Mouse (Mus musculus) heart, postnatal 0 days (tissue): ENCODE results near the gene Phf24.

Experiments
- CTCF ChIP-seq: IDR thresholded peaks from 2 replicates; pipeline ENCODE4 v1.5.1; 2016; ENCODE audit warnings: antibody characterized with exemption, control low read depth, low read depth
- EP300 ChIP-seq: IDR thresholded peaks from 2 replicates; pipeline ENCODE4 v1.6.1; 2016; ENCODE audit warnings: antibody characterized with exemption, low read depth

DNA sequence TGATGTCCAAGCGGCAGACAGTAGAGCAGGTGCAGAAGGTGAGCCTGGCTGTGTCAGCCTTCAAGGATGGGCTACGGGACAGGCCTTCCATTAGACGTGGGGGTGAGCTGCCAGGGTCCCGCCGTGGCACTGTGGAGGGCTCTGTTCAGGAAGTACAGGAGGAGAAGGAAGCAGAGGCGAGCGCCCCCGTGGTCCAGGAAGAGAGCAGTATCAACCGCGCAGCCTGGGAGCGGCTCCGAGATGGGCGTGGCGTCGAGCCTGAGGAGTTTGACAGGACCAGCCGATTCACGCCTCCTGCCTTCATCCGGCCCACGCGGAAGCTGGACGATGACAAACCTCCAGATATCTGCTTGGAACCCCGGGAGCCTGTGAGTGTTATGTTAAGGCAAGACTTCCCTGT is 17.2 kb downstream of the Phf24 start:
- TF ChIP-seq EP300 (no peak), CTCF (peak; percentile 32)
